Mouse (Mus musculus) midbrain, embryonic 12.5 days (tissue): ENCODE measurements around the gene Pih1d1. TPM values are rescaled to one million over a fixed set of nuclear protein-coding genes. Genes with fewer than 3 reads are reported as not detected.

Source experiments
- ATAC-seq: fragments of 200-750 bp; cut with Nextera tagmentation; 2 replicates; pipeline ENCODE4 v1.8.0; 2017; ENCODE audit warnings: low read depth, moderate TSS enrichment, moderate library complexity; ENCODE audit not compliant: low FRiP score
- H3K27ac ChIP-seq: fragments of 300-500 bp; sonication (generic); replicated peaks from 2 replicates; pipeline ENCODE4 v1.5.1; 2016; ENCODE audit warnings: mild to moderate bottlenecking
- H3K27me3 ChIP-seq: fragments of 300-500 bp; sonication (generic); 2 replicates; pipeline ENCODE4 v1.6.1; 2016; ENCODE audit warnings: mild to moderate bottlenecking
- H3K36me3 ChIP-seq: fragments of 300-500 bp; sonication (generic); 2 replicates; pipeline ENCODE4 v1.6.1; 2016
- H3K4me1 ChIP-seq: fragments of 300-500 bp; sonication (generic); 2 replicates; pipeline ENCODE4 v1.6.1; 2016
- H3K4me2 ChIP-seq: fragments of 300-500 bp; sonication (generic); replicated peaks from 2 replicates; pipeline ENCODE4 v1.6.1; 2016; ENCODE audit warnings: mild to moderate bottlenecking, moderate library complexity
- H3K4me3 ChIP-seq: fragments of 300-500 bp; sonication (generic); 2 replicates; pipeline ENCODE4 v1.5.1; 2016; ENCODE audit warnings: mild to moderate bottlenecking
- H3K9ac ChIP-seq: fragments of 300-500 bp; sonication (generic); replicated peaks from 2 replicates; pipeline ENCODE4 v1.6.1; 2016; ENCODE audit warnings: mild to moderate bottlenecking, moderate library complexity
- H3K9me3 ChIP-seq: fragments of 300-500 bp; sonication (generic); 2 replicates; pipeline ENCODE4 v1.6.1; 2016; ENCODE audit warnings: mild to moderate bottlenecking
- WGBS: fragments of 180-500 bp; shearing (Covaris S2); methylation state at CpG from one replicate; pipeline ENCODE4 v1.1.7; 2016; 5-methylcytosine and 5-hydroxymethylcytosine counted together
- microRNA counts: library from miRNA; unstranded; fragments of <30 nt; microRNA quantifications from one replicate; lab custom pipeline; 2017
- microRNA-seq: library from miRNA; unstranded; fragments of <30 nt; microRNA quantifications from one replicate; pipeline ENCODE4, GENCODE M21; 2017
- polyA plus RNA-seq: library from polyadenylated mRNA; unstranded; fragments of >200 nt; fragmentation: Nextera tagmentation; extraction: Ambion mirVana; gene quantifications from 2 replicates; pipeline ENCODE4 v1.2.1, GENCODE M21; 2016

The Pih1d1 gene
- polyA plus RNA-seq, 1 experiment from 2014 or later, result 103 TPM

DNA sequence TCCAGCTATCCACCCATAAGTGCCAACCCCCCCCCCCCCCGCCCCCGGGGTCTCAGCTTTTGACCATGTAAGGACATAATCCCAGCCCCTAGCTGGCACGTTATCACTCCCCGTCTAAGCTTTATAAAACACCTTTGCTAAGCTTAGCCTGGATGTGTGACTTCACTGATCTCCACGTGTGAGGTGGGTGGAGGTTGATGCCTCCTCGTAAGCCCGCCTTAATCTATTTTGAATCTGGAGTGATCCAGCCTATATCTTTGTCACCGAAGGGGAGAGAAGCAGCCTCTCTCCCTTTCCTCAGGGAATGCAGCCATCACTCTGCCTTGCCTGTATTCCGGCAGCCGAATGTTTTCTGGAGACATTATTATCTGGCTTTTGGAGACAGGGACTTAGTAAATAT, 48.6 kb downstream of the Pih1d1 start:
- no peak for ATAC-seq
- Histone ChIP-seq H3K36me3 (no peaks in the 10 kb centered on the region), H3K4me3 (no peak overlapping the region), H3K4me2 (no peak overlapping the region), H3K9ac (no peak overlapping the region), H3K4me1 (peaks cover 8% of the 10 kb centered on the region; the same call in 1 of the 2 replicates), H3K27me3 (peaks cover 31% of the 10 kb centered on the region), H3K9me3 (no peaks in the 10 kb centered on the region), H3K27ac (no peak overlapping the region)
- 65% methylated on average over 10 of the region's 10 CpGs for WGBS

- Histone ChIP-seq H3K4me2 (peak within 1 kb of the TSS; percentile 52), H3K9ac (peak within 1 kb of the TSS; percentile 54), H3K9me3 (no peaks in the 10 kb centered on the region), H3K36me3 (no peaks in the 10 kb centered on the region), H3K27me3 (peaks cover 36% of the 10 kb centered on the region), H3K27ac (peak within 1 kb of the TSS; percentile 72; the same call in 1 of the 2 replicates), H3K4me1 (peaks cover 3% of the 10 kb centered on the region; the same call in 1 of the 2 replicates), H3K4me3 (peak within 1 kb of the TSS; percentile 47)
- peak; percentile 95 for ATAC-seq
- WGBS, result 9% methylated on average over 44 of the region's 44 CpGs
These were observed 50.5 kb downstream of the Pih1d1 start, which contains the start of gene Ccdc155 for GRCm38 (mm10) chr7:45204380-45205143. TSS of gene Ccdc155 (minus strand) at chr7:45204892.

GRCm38 (mm10) chr7:45208260-45208659, 54.2 kb downstream of the Pih1d1 start:
- Histone ChIP-seq H3K4me3 (no peak overlapping the region), H3K4me2 (no peak overlapping the region), H3K27ac (no peak overlapping the region), H3K4me1 (peaks cover 3% of the 10 kb centered on the region; the same call in 1 of the 2 replicates), H3K27me3 (peaks cover 53% of the 10 kb centered on the region), H3K36me3 (no peaks in the 10 kb centered on the region), H3K9me3 (no peaks in the 10 kb centered on the region), H3K9ac (no peak overlapping the region)
- WGBS, result 83% methylated on average over 6 of the region's 6 CpGs
- no peak for ATAC-seq

MicroRNA genes within 50 kb of the gene (microRNA counts, 519-probe panel; counts per million panel counts)
- 3,277 counts per million, percentile 13 among the panel's probes with 10 or more counts for microRNA mmu-miR-150 (lab: Ali Mortazavi, UCI)

Small RNA genes within 50 kb of the gene (microRNA-seq; reads per million reads assigned to microRNA genes)
- gene Mir150, result 19.7 reads per million, percentile 32 among the genes with 10 or more reads in this experiment
- 14.9 reads per million, percentile 31 among the genes with 10 or more reads in this experiment for gene Mir5121
- not detected for gene Mir7055

Other genes with a start within 250 kb of the Pih1d1 start
- gene Ap2a1, start 224.8 kb upstream of the Pih1d1 start, polyA plus RNA-seq, result 91.0 and 92.9 TPM in 2 replicates
- gene Tsks, start 211.1 kb upstream of the Pih1d1 start, polyA plus RNA-seq, result 0.20 TPM in 1 of 2 replicates, not detected in the other
- gene Cpt1c, start 179.5 kb upstream of the Pih1d1 start, polyA plus RNA-seq, result 40.6 and 43.7 TPM in 2 replicates
- 643 and 658 TPM in 2 replicates for gene Prmt1, start 167.7 kb upstream of the Pih1d1 start, polyA plus RNA-seq
- gene Irf3, start 156.7 kb upstream of the Pih1d1 start, polyA plus RNA-seq, result 66.7 and 70.6 TPM in 2 replicates
- 50.5 and 54.7 TPM in 2 replicates for gene Bcl2l12, start 155.6 kb upstream of the Pih1d1 start, polyA plus RNA-seq
- gene Scaf1, start 137.9 kb upstream of the Pih1d1 start, polyA plus RNA-seq, result 48.1 and 52.4 TPM in 2 replicates
- 15.6 and 17.3 TPM in 2 replicates for gene Rras, start 136.3 kb upstream of the Pih1d1 start, polyA plus RNA-seq
- 13.7 and 14.1 TPM in 2 replicates for gene Prr12, start 101.4 kb upstream of the Pih1d1 start, polyA plus RNA-seq
- gene Nosip, start 91.9 kb upstream of the Pih1d1 start, polyA plus RNA-seq, result 53.6 and 54.6 TPM in 2 replicates
- gene Prrg2, start 91.6 kb upstream of the Pih1d1 start, polyA plus RNA-seq, result 15.9 and 17.8 TPM in 2 replicates
- 106 and 151 TPM in 2 replicates for gene Rcn3, start 62.1 kb upstream of the Pih1d1 start, polyA plus RNA-seq
- gene Fcgrt, start 50.5 kb upstream of the Pih1d1 start, polyA plus RNA-seq, result 17.3 and 25.9 TPM in 2 replicates
- gene Rps11, start 29.9 kb upstream of the Pih1d1 start, polyA plus RNA-seq, result 1,160 and 1,195 TPM in 2 replicates
- 1,022 and 1,026 TPM in 2 replicates for gene Rpl13a, start 25.5 kb upstream of the Pih1d1 start, polyA plus RNA-seq
- gene Gm45713, start 18.1 kb upstream of the Pih1d1 start, polyA plus RNA-seq, result 0.25 and 0.45 TPM in 2 replicates
- 0.64 and 1.2 TPM in 2 replicates for gene Flt3l, start 17.9 kb upstream of the Pih1d1 start, polyA plus RNA-seq
- gene Aldh16a1, start 281 bp downstream of the Pih1d1 start, polyA plus RNA-seq, result 38.0 and 39.4 TPM in 2 replicates
- gene Slc17a7, start 9.6 kb downstream of the Pih1d1 start, polyA plus RNA-seq, result 0.61 and 1.0 TPM in 2 replicates
- gene Gfy, start 25.3 kb downstream of the Pih1d1 start, polyA plus RNA-seq, result not detected in 2 replicates
- 1.3 and 2.4 TPM in 2 replicates for gene Pth2, start 26.7 kb downstream of the Pih1d1 start, polyA plus RNA-seq
- 0.63 and 0.75 TPM in 2 replicates for gene Ccdc155, start 50.6 kb downstream of the Pih1d1 start, polyA plus RNA-seq
- gene Dkkl1, start 57.8 kb downstream of the Pih1d1 start, polyA plus RNA-seq, result 1.0 and 1.4 TPM in 2 replicates
- 237 and 248 TPM in 2 replicates for gene Tead2, start 61.5 kb downstream of the Pih1d1 start, polyA plus RNA-seq
- 1.3 and 1.7 TPM in 2 replicates for gene Cd37, start 84.8 kb downstream of the Pih1d1 start, polyA plus RNA-seq
- gene Slc6a16, start 86.8 kb downstream of the Pih1d1 start, polyA plus RNA-seq, result 0.14 TPM in 1 of 2 replicates, not detected in the other
- gene Slc6a21, start 123.2 kb downstream of the Pih1d1 start, polyA plus RNA-seq, result not detected in 2 replicates
- 7.9 and 8.2 TPM in 2 replicates for gene Trpm4, start 179.5 kb downstream of the Pih1d1 start, polyA plus RNA-seq
- 0.24 TPM in 1 of 2 replicates, not detected in the other for gene Hrc, start 181.0 kb downstream of the Pih1d1 start, polyA plus RNA-seq
- 15.0 and 15.4 TPM in 2 replicates for gene Ppfia3, start 212.7 kb downstream of the Pih1d1 start, polyA plus RNA-seq
- 2.6 and 2.9 TPM in 2 replicates for gene Lin7b, start 216.3 kb downstream of the Pih1d1 start, polyA plus RNA-seq
- 294 and 300 TPM in 2 replicates for gene Snrnp70, start 241.4 kb downstream of the Pih1d1 start, polyA plus RNA-seq